Mouse (Mus musculus) liver, adult 2 months (tissue): Measurements from ENCODE around the gene Clstn1. TPM values are rescaled to one million over a fixed set of nuclear protein-coding genes. Genes with fewer than 3 reads are reported as not detected.

Source experiments
- DNase-seq: peaks from one replicate; pipeline ENCODE4 v3.0.0-alpha.2; 2011; ENCODE audit warnings: low read depth, low spot score; ENCODE audit errors: extremely low read depth
- H3K27ac ChIP-seq: fragments of 200-500 bp; replicated peaks from 2 replicates; pipeline ENCODE4 v1.5.1; 2012; ENCODE audit warnings: low read depth, mild to moderate bottlenecking, control low read depth, inconsistent platforms, low read length; ENCODE audit not compliant: insufficient read depth
- H3K27me3 ChIP-seq: fragments of 200-500 bp; 2 replicates; pipeline ENCODE4 v1.6.1; 2012; ENCODE audit warnings: mild to moderate bottlenecking, moderate library complexity, low read length, inconsistent platforms; ENCODE audit not compliant: control insufficient read depth, insufficient read depth
- H3K36me3 ChIP-seq: fragments of 200-500 bp; 2 replicates; pipeline ENCODE4 v1.6.1; 2012; ENCODE audit warnings: low read length, inconsistent platforms; ENCODE audit not compliant: control insufficient read depth, insufficient read depth
- H3K4me1 ChIP-seq: fragments of 200-500 bp; 2 replicates; pipeline ENCODE4 v1.6.1; 2011; ENCODE audit warnings: low read length; ENCODE audit not compliant: control insufficient read depth, insufficient read depth
- H3K4me3 ChIP-seq: fragments of 200-500 bp; 2 replicates; pipeline ENCODE4 v1.5.1; 2011; ENCODE audit warnings: low read depth, mild to moderate bottlenecking, control low read depth, low read length, moderate library complexity; ENCODE audit not compliant: insufficient read depth
- H3K79me2 ChIP-seq: fragments of 200-500 bp; 2 replicates; pipeline ENCODE4 v1.6.1; 2012; ENCODE audit warnings: inconsistent platforms, mild to moderate bottlenecking, low read length, moderate library complexity; ENCODE audit not compliant: control insufficient read depth, insufficient read depth
- H3K9ac ChIP-seq: fragments of 200-500 bp; 2 replicates; pipeline ENCODE4 v1.6.1; 2012; ENCODE audit warnings: low read depth, mild to moderate bottlenecking, control low read depth, inconsistent platforms, low read length
- CTCF ChIP-seq: fragments of 200-500 bp; IDR thresholded peaks from 2 replicates; pipeline ENCODE4 v1.5.1; 2011; ENCODE audit warnings: low read depth, low read length, control low read depth
- POLR2A ChIP-seq: fragments of 200-500 bp; IDR thresholded peaks from 2 replicates; pipeline ENCODE4 v1.6.1; 2011; ENCODE audit warnings: low read length, control low read depth; ENCODE audit not compliant: insufficient read depth; ENCODE audit errors: extremely low read depth
- WGBS: fragments of 180-500 bp; shearing (Covaris S2); methylation state at CpG from one replicate; pipeline ENCODE4 v1.1.7; 2018; 5-methylcytosine and 5-hydroxymethylcytosine counted together
- polyA plus RNA-seq: library from polyadenylated mRNA; depleted of rRNA; stranded (reverse); fragments of >200 nt; gene quantifications from 2 replicates; pipeline ENCODE4 v1.2.3, GENCODE M21; 2012
- total RNA-seq: library from RNA; depleted of rRNA; stranded (reverse); fragments of >200 nt; gene quantifications from 2 replicates; pipeline ENCODE4 v1.2.3, GENCODE M21; 2014

Gene Clstn1
- total and polyA plus RNA-seq, 2 experiments = 1.5 to 2.3 TPM

GRCm38 (mm10) chr4:149586783-149587595 is 721 bp downstream of the Clstn1 start:
- H3K9ac ChIP-seq = peak overlapping the region; percentile 69
- peak overlapping the region; percentile 48 for H3K4me3 ChIP-seq
- H3K27ac ChIP-seq = no peak overlapping the region
- no peaks in the 10 kb centered on the region for H3K4me1 ChIP-seq
- peaks cover 20% of the 10 kb centered on the region for H3K27me3 ChIP-seq
- TF ChIP-seq CTCF (no peak), POLR2A (no peak)
- H3K36me3 ChIP-seq = no peaks in the 10 kb centered on the region
- no peak for DNase-seq
- WGBS = 3% methylated on average over 72 of the region's 72 CpGs
- H3K79me2 ChIP-seq = no peaks in the 10 kb centered on the region

GRCm38 (mm10) chr4:149587596-149588168 is 1.4 kb downstream of the Clstn1 start:
- 20% methylated on average over 24 of the region's 24 CpGs for WGBS
- no peak for TF ChIP-seq CTCF
- TF ChIP-seq POLR2A = no peak
- Histone ChIP-seq H3K27ac (no peak overlapping the region), H3K9ac (no peak overlapping the region), H3K4me1 (no peaks in the 10 kb centered on the region), H3K4me3 (peak overlapping the region; percentile 48; the same call in 1 of the 2 replicates), H3K79me2 (no peaks in the 10 kb centered on the region), H3K36me3 (no peaks in the 10 kb centered on the region), H3K27me3 (peaks cover 20% of the 10 kb centered on the region)
- no peak for DNase-seq

GRCm38 (mm10) chr4:149590200-149590599 is 3.9 kb downstream of the Clstn1 start:
- TF ChIP-seq CTCF (no peak), POLR2A (no peak)
- peaks cover 20% of the 10 kb centered on the region for H3K27me3 ChIP-seq
- WGBS = 82% methylated on average over 1 of the region's 1 CpGs
- no peaks in the 10 kb centered on the region for H3K79me2 ChIP-seq
- H3K36me3 ChIP-seq = no peaks in the 10 kb centered on the region
- H3K9ac ChIP-seq = no peak overlapping the region
- no peaks in the 10 kb centered on the region for H3K4me1 ChIP-seq
- DNase-seq = no peak
- H3K27ac ChIP-seq = no peak overlapping the region
- no peak overlapping the region for H3K4me3 ChIP-seq

GRCm38 (mm10) chr4:149591486-149591885 is 5.2 kb downstream of the Clstn1 start:
- WGBS = 88% methylated on average over 2 of the region's 2 CpGs

GRCm38 (mm10) chr4:149594913-149595581 is 8.8 kb downstream of the Clstn1 start:
- Histone ChIP-seq H3K36me3 (no peaks in the 10 kb centered on the region), H3K79me2 (no peaks in the 10 kb centered on the region), H3K9ac (no peak overlapping the region), H3K4me3 (no peak overlapping the region), H3K4me1 (no peaks in the 10 kb centered on the region), H3K27ac (no peak overlapping the region), H3K27me3 (no peaks in the 10 kb centered on the region)
- TF ChIP-seq POLR2A = no peak
- TF ChIP-seq CTCF = no peak
- DNase-seq = no peak
- 89% methylated on average over 9 of the region's 9 CpGs for WGBS

More at GRCm38 (mm10) chr4:149591486-149591885, 5.2 kb downstream of the Clstn1 start:
- peaks cover 14% of the 10 kb centered on the region for H3K27me3 ChIP-seq
- no peak overlapping the region for H3K4me3 ChIP-seq
- H3K79me2 ChIP-seq = no peaks in the 10 kb centered on the region
- H3K27ac ChIP-seq = no peak overlapping the region
- DNase-seq = no peak
- no peaks in the 10 kb centered on the region for H3K36me3 ChIP-seq
- H3K4me1 ChIP-seq = no peaks in the 10 kb centered on the region
- H3K9ac ChIP-seq = no peak overlapping the region
- TF ChIP-seq CTCF = no peak
- no peak for TF ChIP-seq POLR2A
